Mouse (Mus musculus) stomach, postnatal 0 days (tissue): Measurements from ENCODE around the gene 1700013F07Rik.
A peak's percentile ranks its signal among the peaks of the same experiment; 100 is the strongest.

Experiments used
- CTCF ChIP-seq: IDR thresholded peaks from 2 replicates; pipeline ENCODE4 v1.5.1; 2016; ENCODE audit warnings: antibody characterized with exemption, low read depth, mild to moderate bottlenecking, moderate library complexity
- EP300 ChIP-seq: optimal IDR thresholded peaks from 2 replicates; pipeline ENCODE3; 2016; ENCODE audit warnings: antibody characterized with exemption

- TF ChIP-seq CTCF = peak; percentile 97
- no peak for TF ChIP-seq EP300
Measured at GRCm38 (mm10) chr3:108554587-108555312, 20.8 kb downstream of the 1700013F07Rik start.
